Mouse (Mus musculus): ENCODE measurements around the gene Lonrf2. TPM values are rescaled to one million over a fixed set of nuclear protein-coding genes. Genes with fewer than 3 reads are reported as not detected.

Gene Lonrf2
- polyA plus RNA-seq, 1 experiment from 2014 or later, result 0.07 TPM

DNA sequence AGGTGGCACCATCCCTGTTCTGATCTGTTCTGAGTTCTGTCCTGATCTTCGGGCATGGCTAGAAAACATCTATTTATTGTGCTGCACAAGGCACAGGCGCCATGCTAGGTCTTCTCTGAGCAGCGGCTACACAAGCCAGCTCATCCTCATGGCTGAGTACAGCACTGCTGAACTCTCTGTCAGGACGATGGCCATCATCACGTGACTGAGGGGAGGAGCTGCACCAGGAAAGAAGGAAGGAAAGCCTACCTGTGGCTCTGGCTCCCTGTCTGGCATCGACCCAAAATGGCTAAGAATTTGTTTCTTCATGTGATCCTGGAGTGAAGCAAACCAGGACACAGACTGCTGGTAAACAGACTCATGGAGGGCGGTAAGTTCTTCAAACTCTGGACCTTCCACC, 36.1 kb downstream of the Lonrf2 start:
- 74% methylated on average over 7 of the region's 7 CpGs for WGBS
- Histone ChIP-seq H3K9ac (replicated peaks; ENCODE audit: low read depth) (no peak overlapping the region), H3K27ac (ENCODE audit: low read length) (no peak overlapping the region), H3K9me3 (ENCODE audit: low read length) (no peaks in the 10 kb centered on the region), H3K4me1 (ENCODE audit: insufficient read depth, low read depth, low read length) (no peaks in the 10 kb centered on the region), H3K36me3 (ENCODE audit: insufficient read depth, low read length) (no peaks in the 10 kb centered on the region), H3K27me3 (replicated peaks; ENCODE audit: insufficient read depth, low read length) (no peaks in the 10 kb centered on the region), H3K4me3 (ENCODE audit: low read depth, low read length) (no peak overlapping the region), H3K4me2 (replicated peaks; ENCODE audit: low read depth, low read length) (no peak overlapping the region)
- no peak for DNase-seq (ENCODE audit: low spot score)
- no peak for ATAC-seq
- no peak for TF ChIP-seq CTCF (IDR thresholded peaks at IDR 0.05)
- no peak for TF ChIP-seq EP300 (IDR thresholded peaks at IDR 0.05)

DNA sequence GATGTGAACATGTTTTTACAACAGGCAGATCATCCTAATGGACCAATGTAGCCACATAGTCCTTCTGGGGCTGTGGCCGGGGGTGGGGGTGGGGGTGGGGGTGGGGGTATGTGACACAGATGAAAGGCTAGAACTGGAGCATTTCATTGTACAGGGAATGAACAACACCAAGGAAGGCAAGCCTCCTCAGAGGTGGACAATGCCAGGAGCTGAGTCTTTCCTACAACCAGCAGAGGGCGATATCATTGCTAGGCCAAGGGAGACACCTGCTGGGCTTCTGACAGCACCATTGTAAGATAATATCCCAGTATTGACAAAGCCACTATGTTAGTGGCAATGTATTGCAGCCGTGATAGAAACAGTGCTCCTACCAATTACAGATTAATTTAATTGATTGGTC, 37.2 kb downstream of the Lonrf2 start:
- WGBS, result 34% methylated on average over 3 of the region's 3 CpGs
- DNase-seq (ENCODE audit: low spot score) (peak; percentile 35), ATAC-seq (no peak)
- no peaks in the 10 kb centered on the region for H3K9me3 ChIP-seq (ENCODE audit: low read length)
- TF ChIP-seq CTCF (IDR thresholded peaks at IDR 0.05) (peak; percentile 73), EP300 (IDR thresholded peaks at IDR 0.05) (no peak)
- H3K9ac ChIP-seq (replicated peaks; ENCODE audit: low read depth), result no peak overlapping the region
- no peaks in the 10 kb centered on the region for H3K27me3 ChIP-seq (replicated peaks; ENCODE audit: insufficient read depth, low read length)
- H3K27ac ChIP-seq (ENCODE audit: low read length), result no peak overlapping the region
- no peaks in the 10 kb centered on the region for H3K36me3 ChIP-seq (ENCODE audit: insufficient read depth, low read length)
- no peak overlapping the region for H3K4me3 ChIP-seq (ENCODE audit: low read depth, low read length)
- H3K4me1 ChIP-seq (ENCODE audit: insufficient read depth, low read depth, low read length), result no peaks in the 10 kb centered on the region
- H3K4me2 ChIP-seq (replicated peaks; ENCODE audit: low read depth, low read length), result no peak overlapping the region

DNA sequence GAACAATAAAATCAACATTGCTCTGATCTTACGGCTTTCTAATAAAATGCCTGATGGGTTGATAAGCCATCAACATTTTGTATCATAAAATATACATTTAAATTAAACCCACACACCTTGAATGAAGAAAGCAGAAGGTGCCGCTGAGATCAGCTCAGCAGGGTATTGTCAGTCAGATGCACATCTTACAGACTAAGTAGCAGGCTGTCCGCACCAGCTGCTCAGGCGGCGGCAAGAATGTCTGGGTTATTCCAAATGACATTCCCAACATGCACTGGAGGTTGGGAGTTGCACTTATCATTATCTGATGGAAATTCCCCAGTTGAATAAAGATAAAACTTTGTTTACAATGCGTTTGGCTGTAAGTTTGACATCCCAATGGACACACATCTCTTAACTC, 39.6 kb downstream of the Lonrf2 start:
- Histone ChIP-seq H3K27ac (ENCODE audit: low read length) (no peak overlapping the region), H3K9ac (replicated peaks; ENCODE audit: low read depth) (no peak overlapping the region), H3K9me3 (ENCODE audit: low read length) (no peaks in the 10 kb centered on the region), H3K4me3 (ENCODE audit: low read depth, low read length) (no peak overlapping the region), H3K27me3 (replicated peaks; ENCODE audit: insufficient read depth, low read length) (no peaks in the 10 kb centered on the region), H3K4me1 (ENCODE audit: insufficient read depth, low read depth, low read length) (no peaks in the 10 kb centered on the region), H3K36me3 (ENCODE audit: insufficient read depth, low read length) (no peaks in the 10 kb centered on the region), H3K4me2 (replicated peaks; ENCODE audit: low read depth, low read length) (no peak overlapping the region)
- DNase-seq (ENCODE audit: low spot score) (no peak), ATAC-seq (no peak)
- no peak for TF ChIP-seq CTCF (IDR thresholded peaks at IDR 0.05)
- no peak for TF ChIP-seq EP300 (IDR thresholded peaks at IDR 0.05)
- WGBS, result 60% methylated on average over 6 of the region's 6 CpGs

DNA sequence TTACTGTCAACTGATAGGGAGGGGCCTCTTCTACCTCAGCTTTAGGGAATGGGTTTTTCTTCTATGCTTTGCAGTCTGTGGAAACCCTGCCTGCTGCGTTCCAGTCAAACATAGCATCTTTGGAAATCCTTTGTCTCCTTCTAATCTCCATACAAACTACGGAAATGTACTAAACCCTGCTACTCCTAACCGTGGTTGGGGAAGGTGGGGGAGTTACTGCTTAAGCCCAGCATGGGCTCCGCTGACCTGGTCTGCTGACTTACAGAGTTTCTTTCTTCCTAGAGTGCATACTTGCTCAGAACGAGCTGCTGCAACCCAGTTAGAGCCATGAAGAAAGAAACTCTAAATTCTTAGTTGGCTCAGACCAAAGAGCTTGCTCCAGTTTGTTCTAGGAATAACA, 41.0 kb downstream of the Lonrf2 start:
- Histone ChIP-seq H3K9ac (replicated peaks; ENCODE audit: low read depth) (no peak overlapping the region), H3K27ac (ENCODE audit: low read length) (no peak overlapping the region), H3K9me3 (ENCODE audit: low read length) (no peaks in the 10 kb centered on the region), H3K4me3 (ENCODE audit: low read depth, low read length) (no peak overlapping the region), H3K27me3 (replicated peaks; ENCODE audit: insufficient read depth, low read length) (no peaks in the 10 kb centered on the region), H3K36me3 (ENCODE audit: insufficient read depth, low read length) (no peaks in the 10 kb centered on the region), H3K4me2 (replicated peaks; ENCODE audit: low read depth, low read length) (no peak overlapping the region), H3K4me1 (ENCODE audit: insufficient read depth, low read depth, low read length) (no peaks in the 10 kb centered on the region)
- TF ChIP-seq CTCF (IDR thresholded peaks at IDR 0.05) (no peak), EP300 (IDR thresholded peaks at IDR 0.05) (no peak)
- ATAC-seq (no peak), DNase-seq (ENCODE audit: low spot score) (no peak)
- WGBS, result 60% methylated on average over 5 of the region's 5 CpGs

DNA sequence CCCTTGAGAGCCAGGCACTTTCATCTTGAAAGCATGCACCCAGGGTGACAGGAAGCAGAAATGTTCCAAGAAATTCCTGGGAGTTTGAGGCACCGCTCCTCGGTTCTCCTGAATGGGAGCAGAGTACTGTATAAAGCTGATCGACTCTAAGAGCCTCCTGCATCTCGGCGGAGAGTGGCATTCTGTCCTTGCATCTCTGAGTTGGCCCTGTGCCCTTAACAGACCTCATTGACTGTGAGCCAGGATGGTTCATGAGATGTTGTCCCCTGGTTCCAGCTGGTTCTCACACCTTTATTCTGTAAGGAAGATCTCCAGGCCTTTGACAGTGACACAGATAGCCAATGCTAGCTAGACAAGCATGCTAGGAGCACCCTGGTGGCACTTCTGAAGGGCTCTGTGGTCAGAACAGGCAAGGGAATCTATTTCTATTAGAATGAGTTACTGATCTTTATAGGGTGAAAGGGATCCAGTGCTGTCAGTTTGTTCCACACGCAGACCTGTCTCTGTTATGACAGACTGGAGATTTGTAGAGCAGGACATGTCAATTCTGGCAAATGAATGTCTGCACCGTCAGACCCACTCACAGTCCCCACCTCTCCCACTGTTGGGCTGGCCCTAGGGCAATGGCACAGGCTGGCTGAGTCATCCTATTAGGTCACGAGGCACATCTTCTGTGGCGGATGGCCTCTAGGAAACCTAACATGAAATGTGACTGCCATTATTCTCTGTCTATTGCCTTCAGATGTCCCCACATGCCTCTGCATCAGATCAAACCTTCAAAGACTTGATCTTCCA, 45.3 kb downstream of the Lonrf2 start:
- Histone ChIP-seq H3K4me3 (ENCODE audit: low read depth, low read length) (no peak overlapping the region), H3K36me3 (ENCODE audit: insufficient read depth, low read length) (no peaks in the 10 kb centered on the region), H3K9me3 (ENCODE audit: low read length) (no peaks in the 10 kb centered on the region), H3K27ac (ENCODE audit: low read length) (no peak overlapping the region), H3K4me1 (ENCODE audit: insufficient read depth, low read depth, low read length) (no peaks in the 10 kb centered on the region), H3K4me2 (replicated peaks; ENCODE audit: low read depth, low read length) (no peak overlapping the region), H3K9ac (replicated peaks; ENCODE audit: low read depth) (no peak overlapping the region), H3K27me3 (replicated peaks; ENCODE audit: insufficient read depth, low read length) (no peaks in the 10 kb centered on the region)
- ATAC-seq (no peak), DNase-seq (ENCODE audit: low spot score) (no peak)
- WGBS, result 74% methylated on average over 9 of the region's 9 CpGs
- TF ChIP-seq CTCF (IDR thresholded peaks at IDR 0.05) (no peak), EP300 (IDR thresholded peaks at IDR 0.05) (no peak)

DNA sequence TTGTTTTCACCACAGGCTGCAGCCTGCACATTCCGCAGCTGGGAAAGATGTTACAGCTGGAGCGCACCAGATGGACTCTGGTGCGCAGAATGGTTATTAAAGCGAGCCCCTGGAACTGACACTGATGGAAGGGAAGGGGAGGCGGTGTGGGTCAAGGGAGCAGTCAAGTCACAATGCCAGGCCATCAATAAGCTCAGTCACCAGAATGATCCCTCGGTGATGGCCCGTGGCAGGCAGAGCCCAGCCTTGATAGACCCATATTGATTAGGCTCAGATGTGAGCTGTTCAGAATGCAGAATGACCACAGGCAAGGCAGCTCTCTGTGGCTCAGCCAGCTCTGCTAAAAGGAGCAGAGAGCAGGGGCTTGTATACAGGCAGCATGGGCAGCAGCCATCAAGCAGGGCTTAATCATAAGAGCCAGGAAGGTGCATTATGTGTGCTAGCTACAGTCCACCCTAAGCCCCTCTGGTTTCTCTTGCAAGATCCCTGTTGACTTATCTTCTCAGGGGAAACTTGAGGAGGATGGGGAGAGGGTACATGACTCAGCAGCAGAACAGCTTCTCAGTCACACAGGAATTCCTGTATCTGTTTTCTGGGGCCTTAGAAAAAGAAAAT, 46.4 kb downstream of the Lonrf2 start:
- WGBS, result 59% methylated on average over 7 of the region's 7 CpGs

More for the DNA sequence above, 46.4 kb downstream of the Lonrf2 start:
- ATAC-seq (no peak), DNase-seq (ENCODE audit: low spot score) (no peak)
- no peaks in the 10 kb centered on the region for H3K4me1 ChIP-seq (ENCODE audit: insufficient read depth, low read depth, low read length)
- no peaks in the 10 kb centered on the region for H3K36me3 ChIP-seq (ENCODE audit: insufficient read depth, low read length)
- H3K4me3 ChIP-seq (ENCODE audit: low read depth, low read length), result no peak overlapping the region
- TF ChIP-seq CTCF (IDR thresholded peaks at IDR 0.05), result no peak
- TF ChIP-seq EP300 (IDR thresholded peaks at IDR 0.05), result no peak
- no peak overlapping the region for H3K27ac ChIP-seq (ENCODE audit: low read length)
- H3K9ac ChIP-seq (replicated peaks; ENCODE audit: low read depth), result no peak overlapping the region
- H3K9me3 ChIP-seq (ENCODE audit: low read length), result no peaks in the 10 kb centered on the region
- no peaks in the 10 kb centered on the region for H3K27me3 ChIP-seq (replicated peaks; ENCODE audit: insufficient read depth, low read length)
- H3K4me2 ChIP-seq (replicated peaks; ENCODE audit: low read depth, low read length), result no peak overlapping the region

Data from lung, postnatal 0 days (tissue).